ENCODE assay signal across 8 mouse cellular contexts in the genomic region with DNA sequence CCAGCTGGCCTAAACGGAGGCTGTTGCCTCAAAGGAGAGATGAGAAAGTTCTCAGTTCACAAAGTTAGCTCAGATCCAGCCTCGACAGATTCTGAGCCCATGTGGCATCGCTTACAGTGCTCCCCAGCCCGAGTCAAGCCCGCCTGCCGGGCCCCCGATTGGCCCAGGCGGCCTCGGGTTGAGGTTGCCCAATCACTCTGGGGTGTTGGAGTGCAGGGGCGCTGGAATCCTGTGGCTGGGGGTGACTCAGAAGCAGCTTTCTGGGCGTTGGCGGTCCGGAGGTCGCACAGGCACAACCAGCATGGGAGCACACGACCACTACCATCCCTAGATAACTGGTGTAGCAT. TPM values are rescaled to one million over a fixed set of nuclear protein-coding genes. Genes with fewer than 3 reads are reported as not detected.
A peak's percentile ranks its signal among the peaks of the same experiment; 100 is the strongest.
DNase-seq lines count a peak whose midpoint lies in the region; ATAC-seq lines count a peak whose summit lies in the region.

No protein-coding gene starts in this region.

- H3K27me3 ChIP-seq in heart, embryonic 16.5 days (ENCODE audit: control insufficient read depth, insufficient read depth, low read length), result no peaks in the 10 kb centered on the region

- no peaks in the 10 kb centered on the region for H3K9me3 ChIP-seq in heart, embryonic 16.5 days (replicated peaks; ENCODE audit: control insufficient read depth, low read length)

- H3K4me3 ChIP-seq in heart, embryonic 16.5 days (ENCODE audit: low read length), result peak overlapping the region; percentile 95

- peak overlapping the region; percentile 73 for H3K4me2 ChIP-seq in heart, embryonic 16.5 days (ENCODE audit: low read depth, low read length)

- DNase-seq in cerebellum, postnatal 14 days, result no peak
- peak; percentile 16 for DNase-seq in MN1 (ENCODE audit: low spot score)
- peak; percentile 61 for DNase-seq in fibroblast of lung, adult 2 months (ENCODE audit: low read depth)
- peak; percentile 15 to 29 for DNase-seq in left cerebral cortex, postnatal 25 days (ENCODE audit: low spot score in 2 of 2)
- DNase-seq in spleen, postnatal 36 days (ENCODE audit: low spot score in 2 of 2), result peak; percentile 9 to 14

- intact Hi-C loops in left cerebral cortex, postnatal 25 days (cut with DNase I), result loop anchor here (2.0 kb wide), 1 partner anchor 76 kb away; the partner anchor contains the start of gene Tspyl1

- peak overlapping the region; percentile 93 for H3K27ac ChIP-seq in heart, embryonic 16.5 days (ENCODE audit: low read length)

- 2% methylated on average over 15 of the region's 15 CpGs for WGBS in heart, embryonic 16.5 days

- H3K4me1 ChIP-seq in heart, embryonic 16.5 days (ENCODE audit: control insufficient read depth, insufficient read depth, low read length), result no peaks in the 10 kb centered on the region

- peak; percentile 36; the same call in 1 of the 2 replicates for ATAC-seq in cerebellum, adult (ENCODE audit: insufficient number of reproducible peaks, low FRiP score, low TSS enrichment)
- ATAC-seq in heart, embryonic 16.5 days (replicated peaks; ENCODE audit: extremely low read depth, insufficient read depth, low FRiP score), result no peak; the same call in 1 of the 2 replicates
- ATAC-seq in megakaryocyte progenitor cell, adult 5-6 weeks (replicated peaks; ENCODE audit: poor library complexity), result peak; percentile 75

- H3K36me3 ChIP-seq in heart, embryonic 16.5 days (ENCODE audit: control insufficient read depth, insufficient read depth), result no peaks in the 10 kb centered on the region

- H3K9ac ChIP-seq in heart, embryonic 16.5 days (ENCODE audit: low read length), result peak overlapping the region; percentile 88

RNA-seq across cellular contexts. Expression of gene Dse, which starts 1.1 kb away (rescaled TPM):
- 12.2 and 13.9 TPM in 2 replicates for polyA plus RNA-seq in heart, embryonic 16.5 days (2015; fragmentation: Nextera tagmentation; extraction: Ambion mirVana)
- 1 to 10 TPM; 5.4 to 6.2 TPM for total RNA-seq in left cerebral cortex, postnatal 25 days (2021)
- 1.1 and 1.3 TPM in 2 replicates for total RNA-seq in megakaryocyte progenitor cell, adult 5-6 weeks (2015)
- 0.79 and 0.91 TPM in 2 replicates for total RNA-seq in megakaryocyte progenitor cell, adult 5-6 weeks (2017)

Comparison
In these comparisons a context has a peak if more than half of its experiments do, and no peak if none do; other contexts are left out.
1. DNase-seq: peak in MN1 (single experiment), fibroblast of lung, adult 2 months (single experiment), left cerebral cortex, postnatal 25 days (2 of 2) and spleen, postnatal 36 days (2 of 2); none in cerebellum, postnatal 14 days (0 of 2).